Mouse (Mus musculus) retina, postnatal 7 days (tissue): Measurements from ENCODE around the gene Rxfp2.

Source experiments
- DNase-seq: peaks from one replicate; pipeline ENCODE4 v3.0.0-alpha.2; 2012; ENCODE audit warnings: low read depth, low spot score

The Rxfp2 gene

DNA sequence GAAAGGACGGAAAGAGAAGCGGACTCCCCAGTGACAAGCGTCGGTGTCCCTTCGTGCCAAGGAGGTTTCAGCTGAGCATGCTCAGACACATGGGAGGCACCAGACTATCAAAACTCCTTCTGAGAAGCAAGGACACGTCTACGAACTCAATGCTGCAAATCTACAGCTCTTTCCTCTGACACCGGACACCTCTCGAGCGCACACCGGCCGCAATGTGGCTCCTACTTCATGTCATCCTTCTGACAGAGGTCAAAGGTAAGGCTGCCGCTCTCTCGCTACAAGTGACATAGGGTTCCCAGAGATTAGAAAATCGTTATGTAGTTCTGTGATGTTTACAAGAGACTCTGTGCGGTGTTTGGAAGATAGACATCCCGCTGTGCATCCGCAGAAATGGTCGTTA lies at the start of gene Rxfp2:
Gene Rxfp2, plus strand, starts transcription at position 20 of the 400 bp plus-strand sequence.
- DNase-seq = no peak

GRCm38 (mm10) chr5:149970261-149970660 lies 48.2 kb upstream of the Rxfp2 start:
- no peak for DNase-seq

DNA sequence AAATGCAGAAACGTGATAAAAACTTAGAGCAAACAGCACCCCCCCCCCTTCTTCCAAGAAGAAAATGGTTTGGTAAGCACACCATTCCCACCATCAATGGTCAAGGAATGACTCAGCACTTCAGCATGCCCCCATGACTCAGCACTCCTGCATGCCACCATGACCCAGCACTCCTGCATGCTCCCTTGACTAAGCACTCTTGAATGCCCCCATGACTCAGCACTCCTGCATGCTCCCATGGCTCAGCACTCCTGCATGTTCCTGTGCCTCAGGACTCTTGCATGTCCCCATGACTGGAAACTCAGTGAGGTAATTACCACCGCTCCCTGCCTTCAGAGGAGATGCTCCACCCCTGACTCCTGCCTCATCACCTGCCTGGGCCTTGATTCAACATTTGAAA lies 41.4 kb upstream of the Rxfp2 start:
- no peak for DNase-seq

DNA sequence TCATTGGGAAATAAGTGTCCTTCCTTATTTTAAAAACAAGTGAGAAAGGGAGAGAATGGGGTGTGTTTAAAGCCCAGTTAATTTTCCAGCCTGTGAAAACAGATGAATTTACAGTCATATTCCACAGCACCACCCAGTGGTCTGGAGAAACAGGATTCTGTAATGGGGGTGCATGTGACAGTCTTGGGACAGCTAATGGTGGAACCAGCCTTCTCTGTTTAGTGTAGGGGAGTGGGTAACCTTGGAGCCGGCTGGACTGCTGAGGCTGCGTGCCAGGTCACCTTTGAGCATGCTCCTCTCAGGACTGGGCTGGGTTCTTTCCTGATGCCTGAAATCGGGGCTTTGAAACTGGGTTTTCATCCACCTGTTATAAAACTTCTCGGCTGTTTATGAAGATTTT lies 34.9 kb upstream of the Rxfp2 start:
- no peak for DNase-seq

- DNase-seq = no peak
Observed at GRCm38 (mm10) chr5:149994578-149994977, 23.9 kb upstream of the Rxfp2 start.

DNA sequence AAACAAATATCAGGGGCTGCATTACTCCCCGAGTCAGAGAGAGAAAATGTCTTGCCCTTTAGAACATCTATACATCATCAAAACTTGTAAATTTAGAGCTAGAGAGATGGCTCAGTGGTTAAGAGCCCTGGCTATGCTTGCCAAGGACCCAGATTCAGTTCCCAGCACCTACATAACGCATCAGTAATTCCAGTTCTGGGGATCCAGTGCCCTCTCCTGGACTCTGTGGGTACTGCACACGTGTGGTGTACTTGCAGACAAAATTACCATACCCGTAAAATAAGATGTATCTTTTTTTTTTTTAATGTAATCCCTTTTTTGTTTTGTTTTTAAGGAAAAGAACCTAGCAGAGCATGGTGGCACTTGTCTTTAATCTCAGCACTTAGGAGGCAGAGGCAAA lies 21.9 kb upstream of the Rxfp2 start:
- no peak for DNase-seq

GRCm38 (mm10) chr5:149997321-149998034 lies 21.0 kb upstream of the Rxfp2 start:
- DNase-seq = no peak

- no peak for DNase-seq
Observed at GRCm38 (mm10) chr5:149998311-149998710, 20.2 kb upstream of the Rxfp2 start.

DNA sequence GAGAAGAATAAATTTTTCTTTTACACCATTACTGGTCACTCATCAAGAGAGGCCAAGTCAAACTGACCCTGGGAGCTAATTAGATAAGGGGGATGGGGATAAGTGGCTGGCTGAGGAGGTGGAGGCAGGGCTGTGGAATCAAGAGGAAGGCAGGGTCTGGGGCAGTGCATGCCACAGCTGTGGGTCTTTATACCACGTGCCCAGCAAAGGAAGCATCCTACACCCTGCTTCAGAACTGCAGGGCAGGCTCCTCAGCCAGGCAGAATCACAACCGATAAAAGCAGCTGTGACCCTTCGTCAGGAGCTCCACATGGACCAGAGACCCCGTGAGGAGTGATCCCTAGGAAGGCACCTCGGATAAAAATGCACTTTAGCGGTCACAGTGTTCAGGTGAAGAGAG lies 13.1 kb upstream of the Rxfp2 start:
- no peak for DNase-seq

DNA sequence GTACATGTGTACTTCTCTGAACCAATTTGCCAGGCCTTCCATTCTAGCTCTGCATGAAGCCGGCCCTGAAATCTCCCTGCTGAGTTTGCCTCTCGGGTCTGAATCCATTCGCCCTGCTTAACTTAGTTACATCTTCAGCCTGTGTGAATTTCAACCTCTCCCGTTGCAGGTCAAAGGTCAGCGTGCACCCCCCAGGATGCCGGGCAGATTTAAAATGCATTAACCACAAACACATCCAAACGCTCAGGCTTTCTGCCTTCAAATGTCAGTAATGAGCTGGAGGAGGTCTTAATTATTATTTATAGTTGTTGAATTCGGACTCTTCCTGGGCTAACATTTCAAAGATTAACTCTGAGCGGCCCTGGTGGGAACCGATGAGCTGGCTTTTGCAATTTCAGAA lies 1.6 kb upstream of the Rxfp2 start:
- no peak for DNase-seq

DNA sequence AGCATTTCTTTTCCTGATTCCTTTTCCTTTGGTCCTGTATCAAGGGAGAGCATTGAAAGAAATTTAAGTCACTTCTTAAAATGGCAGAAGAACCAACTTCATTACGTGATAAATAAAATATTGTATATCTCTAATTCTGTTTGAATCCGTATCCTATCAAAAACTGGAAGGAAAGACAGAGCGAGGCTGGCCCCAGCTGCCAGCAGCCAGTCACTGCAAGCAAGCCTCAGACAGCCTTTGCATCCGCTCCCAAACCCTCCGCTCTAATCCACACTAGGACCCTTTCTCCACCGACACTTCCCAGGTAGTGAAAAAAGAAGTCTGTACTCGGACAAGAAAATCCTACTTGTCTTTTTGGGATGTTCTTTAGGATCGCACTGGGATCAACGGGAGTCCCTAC lies 803 bp upstream of the Rxfp2 start:
- DNase-seq = no peak

GRCm38 (mm10) chr5:150020851-150021250 lies 2.4 kb downstream of the Rxfp2 start:
- peak; percentile 63 for DNase-seq

GRCm38 (mm10) chr5:150021805-150022204 lies 3.3 kb downstream of the Rxfp2 start:
- no peak for DNase-seq

DNA sequence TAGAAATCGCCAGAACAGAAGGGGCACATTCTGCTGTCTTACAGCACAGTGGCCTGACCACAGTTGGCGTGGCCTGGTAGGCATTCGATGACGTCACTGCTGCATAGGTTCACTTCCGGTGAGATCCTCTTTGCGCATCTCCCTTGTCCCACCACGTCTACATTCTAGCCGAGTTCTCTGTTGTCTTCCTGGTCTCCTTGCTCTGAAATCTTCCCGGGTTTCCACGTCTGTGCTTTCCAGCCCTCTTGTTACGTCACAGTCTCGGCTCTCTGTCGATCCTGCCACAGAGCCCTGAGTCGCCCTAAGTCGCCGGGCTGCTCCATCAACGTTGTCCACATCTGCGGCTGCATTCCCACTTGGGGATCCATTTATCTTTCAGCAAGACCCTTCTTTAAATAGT lies 4.1 kb downstream of the Rxfp2 start:
- DNase-seq = no peak

DNA sequence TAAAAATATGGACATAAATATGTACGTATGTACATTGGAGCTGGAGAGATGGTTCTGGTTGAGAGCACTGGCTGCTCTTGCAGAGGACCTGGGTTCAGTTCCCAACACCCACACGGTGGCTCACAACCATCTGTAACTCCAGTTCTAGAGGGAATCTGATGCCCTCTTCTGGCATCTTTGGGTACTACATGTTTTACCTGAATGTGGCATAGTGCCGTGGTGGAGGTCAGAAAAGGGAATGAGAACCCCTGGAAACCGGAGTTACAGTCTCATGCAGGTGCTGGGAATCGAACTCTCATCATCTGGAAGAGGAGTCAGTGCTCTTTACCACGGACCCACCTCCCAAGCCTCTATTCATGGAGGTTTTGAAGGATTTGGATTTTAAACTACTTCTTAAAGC lies 5.0 kb downstream of the Rxfp2 start:
- DNase-seq = no peak

DNA sequence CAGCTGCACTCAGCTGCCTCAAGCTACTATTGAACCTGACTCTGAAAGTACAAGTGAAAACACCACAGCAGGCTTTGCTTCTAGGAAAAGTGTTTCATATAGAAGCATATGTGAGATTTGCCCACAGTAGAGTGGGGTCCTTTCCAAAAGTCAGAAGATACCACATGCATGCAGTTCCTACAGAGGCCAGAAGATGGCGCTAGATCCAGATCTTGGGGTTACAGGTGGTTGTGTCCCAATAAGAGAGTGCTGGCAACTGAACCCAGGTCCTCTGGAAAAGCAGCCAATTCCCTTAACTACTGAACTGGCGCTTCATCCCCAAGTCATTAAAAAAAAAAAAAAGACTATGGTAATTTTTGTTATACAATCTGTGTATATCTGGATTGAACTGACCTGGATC lies 5.7 kb downstream of the Rxfp2 start:
- no peak for DNase-seq

GRCm38 (mm10) chr5:150024901-150025300 lies 6.4 kb downstream of the Rxfp2 start:
- no peak for DNase-seq

DNA sequence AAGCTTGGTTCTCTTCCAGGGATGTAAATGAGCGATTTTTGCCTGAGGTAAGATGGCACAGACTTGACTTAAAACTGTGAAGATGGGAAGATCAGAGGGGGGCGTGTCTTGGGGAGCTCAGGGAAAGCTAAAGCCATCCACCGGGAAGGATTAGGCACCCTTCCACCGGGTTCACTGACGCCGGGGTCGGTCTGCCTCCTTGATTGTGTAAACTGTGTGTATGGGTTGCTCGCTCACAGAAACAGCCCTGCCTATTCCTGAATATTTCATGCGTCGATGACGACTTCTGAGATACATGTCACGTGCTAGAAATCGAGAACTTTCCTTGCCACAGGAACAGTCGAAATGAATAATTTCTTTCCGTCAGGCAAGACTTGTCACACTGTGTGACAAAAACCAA lies 6.9 kb downstream of the Rxfp2 start:
- no peak for DNase-seq

DNA sequence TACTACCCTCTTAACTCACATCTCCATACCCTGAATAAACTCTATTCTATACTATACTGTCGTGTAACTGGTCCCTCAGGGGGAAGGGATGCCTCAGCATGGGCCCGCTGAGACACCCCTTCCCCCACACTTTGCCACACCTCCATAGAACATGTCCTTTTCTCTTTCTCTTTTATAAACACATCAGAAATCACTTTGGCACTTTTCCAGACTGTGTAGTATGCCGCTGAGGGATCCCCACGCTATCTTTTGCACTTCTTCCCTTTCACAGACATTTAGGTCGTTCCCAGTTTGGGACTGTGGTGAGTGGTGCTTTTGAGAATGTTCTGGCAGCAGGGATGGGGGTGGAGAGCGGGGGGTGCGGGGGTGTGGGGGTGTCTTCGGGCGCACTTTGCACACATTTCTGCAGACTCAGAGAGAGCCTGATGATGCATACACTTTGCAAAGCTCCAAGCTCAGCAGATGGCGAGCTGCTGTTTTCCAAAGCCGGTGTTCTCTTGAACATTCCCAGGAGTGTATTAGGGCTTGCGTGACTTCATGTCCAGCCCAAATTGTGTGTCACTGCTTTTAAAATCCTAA lies 8.1 kb downstream of the Rxfp2 start:
- DNase-seq = no peak

- DNase-seq = no peak
Observed at GRCm38 (mm10) chr5:150031201-150031600, 12.7 kb downstream of the Rxfp2 start.

GRCm38 (mm10) chr5:150031634-150032033 lies 13.2 kb downstream of the Rxfp2 start:
- DNase-seq = no peak

DNA sequence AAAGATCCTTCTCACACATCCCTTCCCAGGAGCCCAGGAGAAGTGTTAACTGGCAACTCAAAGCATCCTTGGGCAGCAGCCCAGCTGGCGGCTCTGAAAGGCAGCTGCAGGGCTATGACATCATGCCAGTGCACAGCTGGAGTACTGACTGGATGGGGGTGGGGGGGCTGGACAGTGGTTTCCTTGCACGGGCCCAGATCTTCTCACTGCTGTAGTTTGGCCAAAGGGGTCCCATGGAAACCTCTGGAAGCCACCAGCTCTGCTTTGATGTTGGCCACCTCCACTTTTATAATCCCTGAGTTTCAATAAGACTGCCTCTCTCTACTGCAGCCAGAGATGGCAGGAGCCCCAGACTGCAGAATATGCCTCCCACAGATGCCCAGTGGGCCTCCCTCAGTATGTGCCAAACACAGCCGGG lies 13.6 kb downstream of the Rxfp2 start:
- no peak for DNase-seq

DNA sequence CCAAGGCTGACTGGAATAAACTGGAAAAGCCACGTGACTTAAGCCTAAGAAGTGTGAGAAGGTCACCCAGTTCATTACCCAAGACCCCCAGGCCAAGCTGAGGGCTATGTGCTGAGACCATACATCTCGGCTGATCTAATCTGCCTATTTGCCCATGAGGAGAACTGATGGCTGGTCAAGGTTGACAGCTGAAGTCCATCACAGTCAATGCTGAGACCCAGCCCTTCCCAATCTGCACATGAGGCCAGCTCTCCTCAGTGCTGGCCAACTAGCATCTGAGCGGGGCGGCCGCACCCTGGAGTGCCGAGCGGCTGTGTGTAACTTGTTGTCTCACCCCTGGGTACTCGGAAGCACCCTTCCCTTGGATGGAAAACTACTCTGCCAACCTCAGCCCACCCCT lies 17.8 kb downstream of the Rxfp2 start:
- no peak for DNase-seq

DNA sequence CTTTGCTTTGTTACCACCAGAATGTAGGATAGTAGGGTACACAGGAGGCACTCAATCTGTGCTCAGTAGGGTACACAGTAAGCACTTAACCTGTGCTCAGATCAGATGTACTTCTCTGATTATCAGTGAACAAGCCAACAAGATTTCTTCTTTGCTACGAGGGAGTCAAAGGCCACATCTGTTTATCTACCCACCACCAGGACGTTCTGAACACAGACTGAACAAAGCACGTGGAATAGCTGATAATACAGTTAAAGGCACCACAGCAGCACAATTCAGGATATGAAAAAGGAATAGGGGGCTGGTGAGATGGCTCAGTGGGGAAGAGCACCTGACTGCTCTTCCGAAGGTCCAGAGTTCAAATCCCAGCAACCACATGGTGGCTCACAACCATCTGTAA lies 18.4 kb downstream of the Rxfp2 start:
- no peak for DNase-seq
